Mouse (Mus musculus): ENCODE measurements at regions not wholly inside any gene's neighbourhood (a gene's known extent, or its start where the extent isn't known, plus 50 kb on each side); places are given as distances from the start of the nearest gene placed in this dataset.

GRCm38 (mm10) chr5:16976006-16976405 lies 184.4 kb downstream of the Gm28710 start:
- TF ChIP-seq CTCF (IDR thresholded peaks at IDR 0.05) (no peak), POLR2A (IDR thresholded peaks at IDR 0.05; ENCODE audit: insufficient read depth, low read depth, low read length) (no peak)
